Mouse (Mus musculus): ENCODE data around the gene Med12l. TPM values are rescaled to one million over a fixed set of nuclear protein-coding genes. Genes with fewer than 3 reads are reported as not detected.

Gene Med12l
- polyA plus RNA-seq, 1 experiment from 2014 or later = 4.0 TPM

GRCm38 (mm10) chr3:59210089-59210488 lies 204.5 kb downstream of the Med12l start:
- no peak overlapping the region for H3K27ac ChIP-seq
- no peaks in the 10 kb centered on the region for H3K4me1 ChIP-seq (replicated peaks)
- H3K4me2 ChIP-seq (replicated peaks) = no peak overlapping the region
- 80% methylated on average over 8 of the region's 8 CpGs for WGBS
- H3K9me3 ChIP-seq = no peaks in the 10 kb centered on the region
- ATAC-seq = no peak
- no peak overlapping the region for H3K9ac ChIP-seq (replicated peaks)
- no peaks in the 10 kb centered on the region for H3K27me3 ChIP-seq
- no peaks in the 10 kb centered on the region for H3K36me3 ChIP-seq
- H3K4me3 ChIP-seq (replicated peaks) = no peak overlapping the region

- no peaks in the 10 kb centered on the region for H3K27me3 ChIP-seq
- H3K9ac ChIP-seq (replicated peaks) = no peak within 1 kb of the TSS
- H3K4me1 ChIP-seq (replicated peaks) = no peaks in the 10 kb centered on the region
- WGBS = 92% methylated on average over 6 of the region's 6 CpGs
- no peak within 1 kb of the TSS for H3K4me3 ChIP-seq (replicated peaks)
- H3K36me3 ChIP-seq = no peaks in the 10 kb centered on the region
- H3K9me3 ChIP-seq = no peaks in the 10 kb centered on the region
- ATAC-seq = no peak
- no peak within 1 kb of the TSS for H3K27ac ChIP-seq
- H3K4me2 ChIP-seq (replicated peaks) = no peak within 1 kb of the TSS
Measured at GRCm38 (mm10) chr3:59210727-59211126, 205.1 kb downstream of the Med12l start, which contains the start of gene P2ry13. TSS of gene P2ry13 (minus strand) at chr3:59210882.

- 92% methylated on average over 8 of the region's 8 CpGs for WGBS
- no peaks in the 10 kb centered on the region for H3K9me3 ChIP-seq
- no peak overlapping the region for H3K9ac ChIP-seq (replicated peaks)
- no peaks in the 10 kb centered on the region for H3K36me3 ChIP-seq
- no peak for ATAC-seq
- H3K27ac ChIP-seq = no peak overlapping the region
- H3K4me2 ChIP-seq (replicated peaks) = no peak overlapping the region
- H3K4me3 ChIP-seq (replicated peaks) = no peak overlapping the region
- H3K27me3 ChIP-seq = no peaks in the 10 kb centered on the region
- H3K4me1 ChIP-seq (replicated peaks) = no peaks in the 10 kb centered on the region
Measured at GRCm38 (mm10) chr3:59211784-59212183, 206.2 kb downstream of the Med12l start.

- Histone ChIP-seq H3K27me3 (no peaks in the 10 kb centered on the region), H3K36me3 (no peaks in the 10 kb centered on the region), H3K4me3 (replicated peaks) (no peak overlapping the region), H3K9me3 (no peaks in the 10 kb centered on the region), H3K4me1 (replicated peaks) (no peaks in the 10 kb centered on the region), H3K4me2 (replicated peaks) (no peak overlapping the region), H3K27ac (no peak overlapping the region), H3K9ac (replicated peaks) (no peak overlapping the region)
- no peak for ATAC-seq
Measured at GRCm38 (mm10) chr3:59212404-59212803, 206.8 kb downstream of the Med12l start.

GRCm38 (mm10) chr3:59217211-59217610 lies 211.6 kb downstream of the Med12l start:
- Histone ChIP-seq H3K9ac (replicated peaks) (no peak overlapping the region), H3K4me2 (replicated peaks) (no peak overlapping the region), H3K36me3 (no peaks in the 10 kb centered on the region), H3K9me3 (no peaks in the 10 kb centered on the region), H3K27ac (no peak overlapping the region), H3K4me1 (replicated peaks) (no peaks in the 10 kb centered on the region), H3K4me3 (replicated peaks) (no peak overlapping the region), H3K27me3 (no peaks in the 10 kb centered on the region)
- no peak for ATAC-seq
- WGBS = 95% methylated on average over 10 of the region's 10 CpGs

- ATAC-seq = no peak
- H3K27me3 ChIP-seq = no peaks in the 10 kb centered on the region
- no peak overlapping the region for H3K4me3 ChIP-seq (replicated peaks)
- no peaks in the 10 kb centered on the region for H3K36me3 ChIP-seq
- H3K9me3 ChIP-seq = no peaks in the 10 kb centered on the region
- no peak overlapping the region for H3K4me2 ChIP-seq (replicated peaks)
- H3K9ac ChIP-seq (replicated peaks) = no peak overlapping the region
- WGBS = 91% methylated on average over 2 of the region's 2 CpGs
- H3K27ac ChIP-seq = no peak overlapping the region
- no peaks in the 10 kb centered on the region for H3K4me1 ChIP-seq (replicated peaks)
Measured at GRCm38 (mm10) chr3:59219326-59219725, 213.7 kb downstream of the Med12l start.

- Histone ChIP-seq H3K9me3 (no peaks in the 10 kb centered on the region), H3K27ac (no peak overlapping the region), H3K4me2 (replicated peaks) (no peak overlapping the region), H3K4me1 (replicated peaks) (no peaks in the 10 kb centered on the region), H3K9ac (replicated peaks) (no peak overlapping the region), H3K4me3 (replicated peaks) (no peak overlapping the region), H3K36me3 (no peaks in the 10 kb centered on the region), H3K27me3 (no peaks in the 10 kb centered on the region)
- ATAC-seq = no peak
- 91% methylated on average over 2 of the region's 2 CpGs for WGBS
Measured at GRCm38 (mm10) chr3:59222303-59222702, 216.7 kb downstream of the Med12l start.

GRCm38 (mm10) chr3:59225411-59225810 lies 219.8 kb downstream of the Med12l start:
- H3K9ac ChIP-seq (replicated peaks) = no peak overlapping the region
- H3K4me2 ChIP-seq (replicated peaks) = no peak overlapping the region
- H3K4me1 ChIP-seq (replicated peaks) = no peaks in the 10 kb centered on the region
- H3K36me3 ChIP-seq = no peaks in the 10 kb centered on the region
- H3K9me3 ChIP-seq = no peaks in the 10 kb centered on the region
- ATAC-seq = no peak
- no peak overlapping the region for H3K4me3 ChIP-seq (replicated peaks)
- H3K27me3 ChIP-seq = no peaks in the 10 kb centered on the region
- H3K27ac ChIP-seq = no peak overlapping the region

GRCm38 (mm10) chr3:59227696-59228095 lies 222.1 kb downstream of the Med12l start:
- Histone ChIP-seq H3K4me2 (replicated peaks) (no peak overlapping the region), H3K27me3 (no peaks in the 10 kb centered on the region), H3K4me3 (replicated peaks) (no peak overlapping the region), H3K9me3 (no peaks in the 10 kb centered on the region), H3K9ac (replicated peaks) (no peak overlapping the region), H3K36me3 (no peaks in the 10 kb centered on the region), H3K27ac (no peak overlapping the region), H3K4me1 (replicated peaks) (no peaks in the 10 kb centered on the region)
- WGBS = 97% methylated on average over 9 of the region's 9 CpGs
- ATAC-seq = no peak

GRCm38 (mm10) chr3:59228730-59229551 lies 223.3 kb downstream of the Med12l start:
- Histone ChIP-seq H3K9me3 (no peaks in the 10 kb centered on the region), H3K4me3 (replicated peaks) (no peak overlapping the region), H3K4me1 (replicated peaks) (no peaks in the 10 kb centered on the region), H3K27me3 (no peaks in the 10 kb centered on the region), H3K27ac (no peak overlapping the region), H3K4me2 (replicated peaks) (no peak overlapping the region), H3K9ac (replicated peaks) (no peak overlapping the region), H3K36me3 (no peaks in the 10 kb centered on the region)
- no peak for ATAC-seq
- 67% methylated on average over 10 of the region's 10 CpGs for WGBS

- H3K4me1 ChIP-seq (replicated peaks) = no peaks in the 10 kb centered on the region
- H3K4me2 ChIP-seq (replicated peaks) = no peak overlapping the region
- H3K27ac ChIP-seq = no peak overlapping the region
- H3K4me3 ChIP-seq (replicated peaks) = no peak overlapping the region
- WGBS = 78% methylated on average over 3 of the region's 3 CpGs
- no peaks in the 10 kb centered on the region for H3K27me3 ChIP-seq
- H3K36me3 ChIP-seq = no peaks in the 10 kb centered on the region
- no peak overlapping the region for H3K9ac ChIP-seq (replicated peaks)
- no peak for ATAC-seq
- H3K9me3 ChIP-seq = no peaks in the 10 kb centered on the region
Measured at GRCm38 (mm10) chr3:59230912-59231311, 225.3 kb downstream of the Med12l start.

GRCm38 (mm10) chr3:59234878-59235277 lies 229.3 kb downstream of the Med12l start:
- ATAC-seq = no peak
- H3K9ac ChIP-seq (replicated peaks) = no peak overlapping the region
- H3K4me2 ChIP-seq (replicated peaks) = no peak overlapping the region
- no peaks in the 10 kb centered on the region for H3K27me3 ChIP-seq
- no peaks in the 10 kb centered on the region for H3K36me3 ChIP-seq
- no peaks in the 10 kb centered on the region for H3K9me3 ChIP-seq
- H3K4me3 ChIP-seq (replicated peaks) = no peak overlapping the region
- 81% methylated on average over 5 of the region's 5 CpGs for WGBS
- H3K4me1 ChIP-seq (replicated peaks) = no peaks in the 10 kb centered on the region
- H3K27ac ChIP-seq = no peak overlapping the region

GRCm38 (mm10) chr3:59243384-59243783 lies 237.8 kb downstream of the Med12l start:
- Histone ChIP-seq H3K4me2 (replicated peaks) (no peak overlapping the region), H3K9me3 (no peaks in the 10 kb centered on the region), H3K27me3 (no peaks in the 10 kb centered on the region), H3K36me3 (no peaks in the 10 kb centered on the region), H3K4me3 (replicated peaks) (no peak overlapping the region), H3K9ac (replicated peaks) (no peak overlapping the region), H3K4me1 (replicated peaks) (no peaks in the 10 kb centered on the region), H3K27ac (no peak overlapping the region)
- ATAC-seq = no peak
- 89% methylated on average over 6 of the region's 6 CpGs for WGBS

Measured in midbrain, embryonic 13.5 days (tissue).